Mouse (Mus musculus) gastrocnemius, postnatal 25 days (tissue): Measurements from ENCODE around the gene Tex14. TPM values are rescaled to one million over a fixed set of nuclear protein-coding genes. Genes with fewer than 3 reads are reported as not detected.
"Not testable (repeated sequence)": the region's sequence is repeated elsewhere in the genome, so short reads cannot be mapped to it uniquely, and the experiment has no call there.

Source experiments
- DNase-seq: peaks from one replicate; pipeline ENCODE4 v3.0.0; 2022
- total RNA-seq, 2 experiments: library from RNA; stranded (reverse); gene quantifications; 1 replicate in 1 of 2; 2 replicates in 1 of 2; pipeline ENCODE4 v1.2.3; 2021

Gene Tex14
- total RNA-seq, 2 experiments from 2014 or later, result 0.27 TPM; not detected in 1

DNA sequence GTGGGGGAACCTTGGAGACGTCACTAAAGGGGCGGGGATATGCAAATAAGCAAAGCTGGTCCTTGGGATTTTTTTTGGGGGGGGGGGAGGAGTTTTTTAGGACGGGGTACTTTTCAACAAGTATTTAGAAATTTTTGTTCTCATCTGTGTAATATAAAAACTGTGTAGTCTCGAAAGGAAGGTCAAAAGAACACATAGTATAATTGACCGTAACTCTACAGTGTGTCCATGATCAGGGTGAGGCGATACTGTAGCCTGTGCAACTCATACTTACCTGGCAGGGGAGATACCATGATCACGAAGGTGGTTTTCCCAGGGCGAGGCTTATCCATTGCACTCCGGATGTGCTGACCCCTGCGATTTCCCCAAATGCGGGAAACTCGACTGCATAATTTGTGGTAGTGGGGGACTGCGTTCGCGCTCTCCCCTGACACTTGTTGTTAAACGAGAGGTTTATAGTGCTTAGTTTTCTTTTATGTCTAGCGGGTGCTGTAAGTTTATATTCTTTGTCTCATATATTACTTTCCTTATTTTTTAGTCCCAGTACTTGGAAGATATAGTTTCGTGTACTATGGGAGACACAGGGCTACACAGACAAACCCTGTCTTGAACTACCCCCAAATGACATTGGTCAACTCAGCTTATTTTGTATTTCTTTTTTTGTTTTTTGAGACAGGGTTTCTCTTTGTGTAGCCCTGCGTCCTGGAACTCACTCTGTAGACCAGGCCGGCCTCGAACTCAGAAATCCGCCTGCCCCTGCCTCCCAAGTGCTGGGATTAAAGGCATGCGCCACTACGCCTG lies 21.8 kb downstream of the Tex14 start:
- peak; percentile 68 for DNase-seq

DNA sequence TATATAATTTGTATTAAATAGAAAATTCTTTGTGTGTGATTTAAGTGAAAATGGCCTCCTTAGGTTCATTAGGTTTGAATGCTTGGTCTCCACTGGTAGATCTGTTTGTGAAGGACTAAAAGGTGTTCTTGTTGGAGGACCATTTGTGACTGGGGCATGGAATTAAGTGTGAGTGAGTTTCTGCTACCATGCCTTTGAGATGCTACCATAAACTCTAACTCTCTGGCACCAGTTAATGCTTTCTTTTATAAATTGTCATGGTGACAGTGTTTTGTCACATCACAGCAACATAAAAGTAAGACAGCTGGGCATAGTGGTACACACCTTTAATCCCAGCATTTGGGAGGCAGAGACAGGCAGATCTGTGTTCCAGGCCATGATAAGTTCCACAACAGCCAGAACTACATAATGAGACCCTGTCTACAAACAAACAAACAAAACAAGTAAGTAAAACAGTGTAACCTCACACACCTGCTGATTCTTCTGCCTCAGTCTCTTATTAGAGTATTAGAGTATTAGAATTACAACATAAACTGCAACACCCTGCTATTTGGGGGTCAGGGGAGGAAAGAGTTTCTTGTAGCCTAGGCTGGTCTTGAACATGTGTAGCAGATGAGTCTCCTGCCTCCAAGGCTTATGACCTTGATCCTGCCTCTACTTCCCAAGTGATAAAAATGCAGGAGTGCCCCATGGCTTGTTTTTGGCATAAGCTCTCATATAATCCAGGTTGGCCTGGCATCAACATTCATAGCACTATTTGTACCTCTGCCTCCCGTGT lies 22.6 kb downstream of the Tex14 start:
- no peak for DNase-seq

DNA sequence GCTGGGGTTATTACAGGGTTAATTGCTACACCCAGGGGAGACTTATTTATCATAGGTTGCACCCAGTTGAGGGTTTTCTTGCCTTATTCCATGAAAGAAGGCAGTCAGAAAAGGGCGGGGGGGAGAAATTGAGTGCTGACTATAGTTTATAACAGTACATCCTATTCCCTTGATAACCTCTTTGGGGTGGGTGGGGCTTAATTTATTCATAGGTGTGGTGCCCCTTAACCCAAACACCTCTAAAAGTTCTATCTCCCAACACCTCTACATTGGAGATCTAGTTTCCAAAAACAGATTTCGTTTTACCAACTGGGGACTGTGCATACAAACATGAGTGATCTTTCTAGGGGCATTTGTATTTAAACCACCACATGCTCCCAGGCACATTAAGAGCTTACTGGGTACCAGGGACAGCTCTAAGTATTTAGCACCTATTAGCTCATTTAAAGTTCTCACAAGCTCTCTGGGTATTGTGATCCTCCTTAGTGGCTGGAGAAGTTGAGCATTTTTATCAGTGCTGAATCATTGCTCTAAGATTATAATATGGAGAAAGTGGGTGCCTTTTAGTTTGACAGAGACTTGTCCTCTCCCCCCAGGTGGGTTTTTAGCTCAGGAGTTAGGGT lies 23.3 kb downstream of the Tex14 start:
- DNase-seq, result no peak

DNA sequence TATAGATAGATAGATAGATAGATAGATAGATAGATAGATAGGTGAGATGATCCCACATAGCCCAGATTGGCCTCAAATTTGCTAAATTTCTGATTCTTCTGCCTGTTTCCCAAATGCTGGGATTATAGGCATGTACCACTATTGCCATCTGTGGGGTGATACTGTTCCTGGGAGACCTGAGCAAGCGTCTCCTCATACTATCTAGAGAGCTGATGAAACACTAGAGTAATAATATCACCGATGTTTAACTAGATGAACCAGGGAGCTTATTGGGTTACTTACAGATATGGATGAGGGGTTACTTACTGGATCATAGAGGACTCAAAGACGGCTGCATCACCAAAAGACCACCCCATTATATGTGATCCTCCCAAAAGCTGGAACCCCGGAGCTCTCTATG lies 24.5 kb downstream of the Tex14 start:
- no peak for DNase-seq

DNA sequence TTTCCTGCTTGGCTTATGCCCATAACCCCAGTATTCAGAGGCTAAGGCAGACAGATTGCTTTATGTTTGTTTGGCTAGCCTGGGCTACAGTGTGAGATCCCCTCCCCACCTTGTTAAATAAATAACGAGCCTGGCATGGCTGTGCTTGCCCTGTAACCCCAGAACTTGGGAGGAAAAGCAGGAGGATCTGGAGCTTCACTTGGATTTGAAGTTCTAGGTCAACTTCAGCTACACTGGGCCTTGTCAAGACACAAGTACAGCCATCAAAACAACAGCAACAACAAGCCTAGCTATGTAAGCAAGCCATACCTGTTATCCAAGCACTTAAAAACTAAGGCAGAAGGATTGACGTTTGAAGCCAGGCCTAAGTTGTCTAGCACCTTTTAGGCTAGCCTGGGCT lies 25.5 kb downstream of the Tex14 start:
- DNase-seq, result no peak

DNA sequence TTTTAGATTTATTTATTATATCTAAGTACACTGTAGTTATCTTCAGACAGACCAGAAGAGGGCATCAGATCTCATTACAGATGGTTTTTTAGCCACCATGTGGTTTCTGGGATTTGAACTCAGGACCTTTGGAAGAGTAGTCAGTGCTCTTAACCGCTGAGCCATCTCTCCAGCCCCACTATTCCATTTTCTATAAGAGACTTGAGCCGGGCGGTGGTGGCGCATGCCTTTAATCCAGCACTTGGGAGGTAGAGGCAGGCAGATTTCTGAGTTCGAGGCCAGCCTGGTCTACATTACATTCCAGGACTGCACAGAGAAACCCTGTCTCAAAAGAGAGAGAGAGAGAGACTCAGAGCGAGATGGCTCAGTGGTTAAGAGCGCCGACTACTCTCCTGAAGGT lies 26.9 kb downstream of the Tex14 start:
- not testable (repeated sequence) for DNase-seq

DNA sequence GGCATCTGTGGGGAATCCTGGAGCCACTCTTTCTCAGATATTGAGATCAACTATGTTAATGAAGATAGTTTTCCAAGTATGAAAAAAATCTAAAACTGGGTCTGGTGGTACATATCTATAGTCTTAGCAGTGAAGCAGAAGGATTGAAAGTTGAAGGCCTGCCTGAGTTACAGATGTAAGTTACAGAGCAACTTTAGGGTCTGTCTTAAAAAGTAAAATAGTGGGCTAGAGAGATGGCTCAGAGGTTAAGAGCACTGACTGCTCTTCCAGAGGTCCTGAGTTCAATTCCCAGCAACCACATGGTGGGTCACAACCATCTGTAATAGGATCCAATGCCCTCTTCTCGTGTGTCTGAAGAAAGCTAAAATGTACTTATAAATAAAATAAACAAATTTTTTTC lies 27.6 kb downstream of the Tex14 start:
- no peak for DNase-seq

DNA sequence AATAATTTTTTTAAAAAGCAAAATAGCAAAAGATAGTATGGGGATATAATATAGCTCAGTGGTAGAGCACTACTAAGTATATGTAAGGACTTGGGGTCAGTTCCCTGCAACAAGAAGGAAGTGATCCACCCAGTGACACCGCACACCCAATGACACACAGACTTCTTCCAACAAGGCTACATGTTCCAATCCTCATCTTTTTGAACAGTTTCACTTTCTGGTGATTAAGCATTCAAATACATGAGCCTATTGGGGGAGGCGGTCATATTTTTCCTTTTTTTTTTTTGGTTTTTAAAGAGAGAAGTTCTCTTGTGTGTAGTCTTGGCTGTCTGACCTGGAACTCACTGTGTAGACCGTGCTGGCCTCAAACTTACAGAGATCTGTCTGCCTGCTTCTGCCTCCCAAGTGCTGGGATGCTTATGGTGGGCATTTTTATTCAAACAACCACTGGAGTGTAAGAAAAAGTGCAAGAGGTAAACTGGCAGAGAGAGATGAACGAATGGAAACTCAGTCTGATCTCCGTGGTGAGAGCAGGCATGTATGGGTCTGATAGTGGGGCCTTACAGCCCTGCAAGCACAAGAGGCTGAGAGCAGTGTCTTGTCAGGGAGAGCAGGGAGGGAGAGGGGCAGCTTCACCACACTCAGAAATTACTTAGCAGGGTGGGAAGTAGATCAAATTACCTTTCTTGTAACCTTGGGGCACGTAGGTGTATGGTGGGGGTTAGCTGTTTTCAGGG lies 28.2 kb downstream of the Tex14 start:
- no peak for DNase-seq

DNA sequence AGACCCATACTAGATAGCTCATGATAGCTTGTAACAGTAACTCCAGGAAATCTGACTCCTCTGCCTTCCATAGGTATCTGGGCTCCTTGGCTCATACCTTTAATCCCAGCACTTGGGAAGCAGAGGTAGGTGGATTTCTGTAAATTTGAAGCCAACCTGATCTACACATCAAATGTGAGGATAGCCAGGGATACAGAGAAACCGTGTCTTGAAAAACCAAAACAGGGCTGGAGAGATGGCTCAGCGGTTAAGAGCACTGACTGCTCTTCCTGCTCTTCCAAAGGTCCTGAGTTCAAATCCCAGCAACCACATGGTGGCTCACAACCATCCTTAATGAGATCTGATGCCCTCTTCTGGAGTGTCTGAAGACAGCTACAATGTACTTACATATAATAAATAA lies 30.2 kb downstream of the Tex14 start:
- not testable (repeated sequence) for DNase-seq

DNA sequence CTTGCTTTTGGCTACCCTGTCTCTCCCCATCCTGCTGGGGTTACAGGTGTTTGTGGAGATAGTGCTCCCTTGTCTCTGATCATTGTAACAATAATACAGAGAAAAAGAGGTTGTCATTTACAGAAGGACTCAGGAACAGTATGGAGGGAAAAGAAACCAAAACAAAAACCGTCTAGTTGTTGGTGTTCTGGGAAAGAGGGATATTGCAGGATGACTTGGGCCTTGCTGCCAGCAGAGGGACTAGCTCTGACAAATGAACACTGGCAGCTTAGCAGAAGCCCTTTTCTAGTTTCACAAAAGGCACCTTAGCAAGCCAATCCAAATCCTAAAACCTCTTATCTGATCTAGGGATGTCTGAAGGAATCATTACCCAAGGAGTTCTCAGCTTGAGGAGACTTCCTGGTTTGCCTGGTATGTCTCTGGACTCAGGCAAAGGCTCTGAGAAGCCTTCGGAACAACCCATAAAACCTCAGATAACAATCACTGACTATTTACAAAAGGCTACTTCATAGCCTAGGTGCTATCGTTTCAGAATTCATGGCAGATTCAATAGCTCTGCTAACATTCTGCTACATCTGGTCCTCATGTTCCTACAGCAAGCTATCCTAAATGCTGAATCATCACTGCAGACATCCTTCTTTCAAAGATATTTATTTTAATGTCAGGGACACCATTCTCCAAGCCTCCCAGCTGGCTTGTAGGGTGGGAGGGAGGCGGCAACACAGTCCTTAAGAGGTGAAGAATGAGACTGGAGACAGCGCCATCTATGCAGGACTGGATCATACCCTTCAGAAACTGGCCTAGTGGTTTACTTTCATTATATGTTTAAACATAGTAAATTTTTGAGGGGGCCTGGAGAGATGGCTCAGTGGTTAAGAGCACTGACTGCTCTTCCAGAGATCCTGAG lies 31.7 kb downstream of the Tex14 start:
- no peak for DNase-seq

DNA sequence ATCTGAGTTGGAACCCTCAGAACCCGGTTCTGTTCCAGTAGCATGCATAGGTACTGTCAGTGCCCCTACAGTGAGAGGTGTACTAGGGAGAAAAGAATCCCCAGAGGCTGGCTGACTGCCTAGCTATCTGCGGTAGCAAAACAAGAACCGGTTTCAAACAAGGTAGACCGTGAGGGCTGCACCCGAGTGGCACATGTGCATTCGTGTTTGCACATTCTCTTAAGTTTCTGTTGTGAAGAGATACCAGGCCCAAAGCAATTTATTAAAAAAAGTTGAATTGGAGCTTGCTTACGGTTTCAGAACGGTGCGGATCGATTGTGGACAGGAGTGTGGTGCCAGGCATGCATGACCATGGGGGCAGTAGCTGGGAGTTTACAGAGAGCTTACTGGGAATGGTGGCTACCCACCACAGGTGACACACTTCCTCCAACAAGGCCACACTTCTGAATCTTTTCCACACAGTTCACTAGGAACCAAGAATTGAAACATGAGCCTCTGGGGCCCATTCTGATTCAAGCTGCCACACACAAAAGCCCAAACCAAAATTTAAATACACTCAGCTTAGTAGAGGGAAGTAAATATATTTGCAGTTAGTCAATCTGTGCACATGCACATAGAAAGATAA lies 35.0 kb downstream of the Tex14 start:
- DNase-seq, result no peak

DNA sequence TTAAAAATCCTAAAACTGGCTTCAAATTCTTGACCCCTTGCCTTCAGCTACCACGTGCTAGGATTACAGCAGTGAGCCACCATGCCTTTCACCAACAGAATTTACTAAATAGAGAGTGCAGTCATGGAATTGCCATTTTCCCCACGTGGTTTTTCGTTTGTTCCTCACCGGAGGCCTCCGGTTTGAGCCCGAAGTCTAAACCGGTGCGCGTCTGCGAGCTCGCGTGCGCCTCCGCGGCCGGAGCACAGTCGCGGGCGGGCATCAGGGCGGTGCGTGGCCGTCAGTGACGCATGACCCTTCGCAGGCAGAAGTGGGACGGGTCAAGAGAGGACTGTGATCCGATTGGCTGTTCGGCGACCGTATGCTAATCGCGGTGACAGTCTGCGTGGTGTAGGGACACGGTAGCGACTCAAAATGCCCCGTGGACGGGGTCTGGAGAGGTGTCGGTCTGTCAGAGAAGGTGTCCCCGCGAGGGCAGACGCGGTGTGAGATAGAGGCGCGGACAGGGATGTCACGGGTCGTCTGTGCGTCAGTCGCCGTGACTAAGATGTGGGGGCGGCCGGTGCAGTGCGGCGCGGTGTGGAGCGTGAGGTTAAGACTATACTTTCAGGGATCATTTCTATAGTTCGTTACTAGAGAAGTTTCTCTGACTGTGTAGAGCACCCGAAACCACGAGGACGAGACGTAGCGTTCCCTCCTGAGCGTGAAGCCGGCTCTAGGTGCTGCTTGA lies 37.9 kb downstream of the Tex14 start:
- DNase-seq, result peak; percentile 86

DNA sequence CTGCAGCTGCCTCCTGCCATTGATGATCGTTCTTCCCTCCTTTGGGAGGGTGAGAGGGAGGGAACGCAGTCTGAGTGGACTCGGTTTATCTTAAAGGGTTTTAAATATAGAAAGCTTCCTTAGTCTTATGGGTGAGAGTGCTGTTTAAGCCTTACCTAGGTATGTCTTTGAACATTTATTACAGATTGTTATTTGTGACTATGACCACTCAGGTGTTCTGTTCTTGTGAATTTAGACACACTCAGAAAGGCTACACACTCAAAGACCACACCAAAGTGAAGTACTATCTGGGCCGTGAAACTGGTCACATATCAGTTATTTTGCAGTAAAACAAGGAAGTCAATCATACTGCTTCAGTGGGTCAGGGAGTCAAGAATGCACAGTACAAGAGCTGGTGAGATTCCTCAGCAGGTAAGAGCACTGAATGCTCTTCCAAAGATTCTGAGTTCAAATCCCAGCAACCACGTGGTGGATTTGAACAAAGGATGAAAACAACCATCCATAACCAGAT lies 38.6 kb downstream of the Tex14 start:
- DNase-seq, result no peak

DNA sequence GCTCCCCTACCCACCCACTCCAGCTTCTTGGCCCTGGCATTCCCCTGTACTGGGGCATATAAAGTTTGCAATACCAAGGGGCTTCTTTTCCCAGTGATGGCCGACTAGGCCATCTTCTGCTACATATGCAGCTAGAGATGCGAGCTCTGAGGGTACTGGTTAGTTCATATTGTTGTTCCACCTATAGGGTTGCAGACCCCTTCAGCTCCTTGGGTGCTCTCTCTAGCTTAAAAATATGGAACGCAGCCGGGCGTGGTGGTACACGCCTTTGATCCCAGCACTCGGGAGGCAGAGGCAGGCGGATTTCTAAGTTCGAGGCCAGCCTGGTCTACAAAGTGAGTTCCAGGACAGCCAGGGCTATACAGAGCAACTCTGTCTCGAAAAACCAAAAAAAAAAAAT lies 39.2 kb downstream of the Tex14 start:
- DNase-seq, result not testable (repeated sequence)

DNA sequence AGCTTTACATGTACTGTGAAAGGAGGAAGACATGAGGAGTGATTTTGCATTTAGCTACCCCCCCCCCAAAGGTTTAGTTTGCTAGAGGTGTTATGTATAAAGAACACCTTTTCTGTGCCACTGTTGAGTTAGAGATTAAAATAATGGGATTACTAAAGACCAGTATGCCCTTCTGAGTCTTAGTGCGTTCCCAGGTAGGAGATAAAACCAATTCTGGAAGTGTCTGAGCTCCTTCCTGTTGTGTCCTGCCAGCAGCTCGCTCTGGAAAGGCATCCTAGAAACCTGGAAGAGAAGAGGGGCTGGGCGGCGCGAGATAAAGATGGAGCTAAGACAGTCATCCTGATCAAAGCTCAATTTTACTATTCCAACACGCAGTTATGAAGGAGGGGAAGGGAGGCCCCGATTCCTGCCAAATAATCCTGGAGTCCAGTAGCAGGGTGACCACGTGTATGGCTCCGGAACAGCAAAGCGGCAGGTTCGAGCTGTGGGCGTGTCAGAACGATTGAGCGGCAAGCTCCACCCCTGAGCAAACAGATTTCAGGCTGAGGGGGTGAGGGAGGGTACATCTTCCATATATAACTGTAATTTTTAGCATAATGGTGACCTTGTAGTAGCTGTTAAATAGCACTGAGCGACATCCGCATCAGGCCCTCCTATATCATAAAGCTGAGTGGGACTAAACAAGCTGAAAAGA lies 40.0 kb downstream of the Tex14 start:
- DNase-seq, result no peak

DNA sequence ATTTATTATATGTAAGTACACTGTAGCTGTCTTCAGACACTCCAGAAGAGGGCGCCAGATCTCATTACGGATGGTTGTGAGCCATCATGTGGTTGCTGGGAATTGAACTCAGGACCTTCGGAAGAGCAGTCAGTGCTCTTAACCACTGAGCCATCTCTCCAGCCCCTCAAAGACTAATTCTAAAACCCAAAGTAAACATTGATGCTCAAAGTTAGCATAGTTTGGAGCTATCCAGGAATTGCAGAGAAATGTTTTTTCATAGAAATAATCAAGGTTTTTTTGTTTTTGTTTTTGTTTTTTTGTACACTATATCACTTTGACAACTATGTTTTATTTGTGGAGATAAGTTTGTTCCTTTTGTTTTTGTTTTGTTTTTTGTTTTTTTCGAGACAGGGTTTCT lies 40.7 kb downstream of the Tex14 start:
- not testable (repeated sequence) for DNase-seq

DNA sequence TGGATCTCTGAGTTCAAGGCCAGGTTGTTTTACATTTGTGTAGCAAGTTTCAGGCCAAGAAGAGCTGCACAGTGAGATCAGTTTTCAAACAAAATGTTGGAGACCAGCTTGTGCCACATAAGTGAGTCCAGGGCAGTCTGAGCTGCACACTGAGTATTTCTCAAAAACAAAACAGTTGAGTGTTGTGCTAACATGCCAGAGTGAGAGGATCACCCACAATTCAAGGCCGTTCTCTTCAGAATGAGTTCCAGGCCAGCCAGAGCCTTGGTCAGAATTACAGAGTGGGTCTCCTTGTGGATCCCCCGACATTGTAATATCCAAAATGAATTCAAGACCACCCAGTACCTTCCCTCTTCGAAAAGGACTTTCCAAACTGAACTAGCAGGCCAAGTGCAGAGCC lies 41.3 kb downstream of the Tex14 start:
- no peak for DNase-seq

DNA sequence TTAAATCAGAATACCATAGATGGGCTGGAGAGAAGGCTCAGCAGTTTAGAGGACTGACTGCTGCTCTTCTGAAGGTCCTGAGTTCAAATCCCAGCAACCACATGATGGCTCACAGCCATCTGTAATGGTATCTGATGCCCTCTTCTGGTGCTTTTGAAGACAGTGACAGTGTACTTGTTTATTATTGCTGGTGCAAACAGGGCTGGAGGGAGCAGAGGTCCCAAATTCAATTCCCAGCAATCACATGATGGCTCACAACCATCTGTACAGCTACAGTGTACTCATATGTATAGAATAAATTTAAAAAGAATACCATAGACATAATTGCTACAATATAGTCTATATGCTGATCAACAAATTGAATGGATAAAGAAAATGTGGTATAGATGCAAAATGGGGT lies 42.6 kb downstream of the Tex14 start:
- DNase-seq, result no peak

DNA sequence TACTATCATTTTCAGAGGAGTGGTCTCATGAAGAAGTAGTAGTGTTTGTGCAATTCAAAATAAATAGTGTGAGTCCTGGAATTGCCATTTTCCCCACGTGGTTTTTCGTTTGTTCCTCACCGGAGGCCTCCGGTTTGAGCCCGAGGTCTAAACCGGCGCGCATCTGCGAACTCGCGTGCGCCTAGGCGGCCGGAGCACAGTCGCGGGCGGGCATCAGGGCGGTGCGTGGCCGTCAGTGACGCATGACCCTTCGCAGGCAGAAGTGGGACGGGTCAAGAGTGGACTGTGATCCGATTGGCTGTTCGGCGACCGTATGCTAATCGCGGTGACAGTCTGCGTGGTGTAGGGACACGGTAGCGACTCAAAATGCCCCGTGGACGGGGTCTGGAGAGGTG lies 43.2 kb downstream of the Tex14 start:
- peak; percentile 97 for DNase-seq
